Mouse (Mus musculus) brain, embryonic 14.5 days (tissue): ENCODE results near the gene Cant1.

Experiments used
- CTCF ChIP-seq: fragments of 200-500 bp; IDR thresholded peaks from 2 replicates; pipeline ENCODE4 v1.5.1; 2012; ENCODE audit warnings: inconsistent platforms, mild to moderate bottlenecking, moderate library complexity, borderline replicate concordance; ENCODE audit not compliant: insufficient read depth, insufficient read length; ENCODE audit errors: extremely low read depth
- POLR2A ChIP-seq: fragments of 200-500 bp; IDR thresholded peaks from 2 replicates; pipeline ENCODE4 v1.6.1; 2012; ENCODE audit warnings: mild to moderate bottlenecking, inconsistent platforms, borderline replicate concordance; ENCODE audit not compliant: poor library complexity, insufficient read depth, insufficient read length, severe bottlenecking; ENCODE audit errors: extremely low read depth

GRCm38 (mm10) chr11:118427266-118427779 is 8.4 kb upstream of the Cant1 start:
- no peak for TF ChIP-seq CTCF
- TF ChIP-seq POLR2A: no peak
